Mouse (Mus musculus) liver, embryonic 14.5 days (tissue): ENCODE data around the gene A4gnt.

Experiments used
- CTCF ChIP-seq: IDR thresholded peaks from 2 replicates; pipeline ENCODE4 v1.5.1; 2016; ENCODE audit warnings: antibody characterized with exemption, low read depth, control low read depth
- EP300 ChIP-seq: IDR thresholded peaks from 2 replicates; pipeline ENCODE4 v1.6.1; 2016; ENCODE audit warnings: antibody characterized with exemption, low read depth

- no peak for TF ChIP-seq CTCF
- no peak for TF ChIP-seq EP300
These were observed 17.8 kb downstream of the A4gnt start for GRCm38 (mm10) chr9:99630071-99630470.
